Mouse (Mus musculus) frontal cortex, adult 2 months (tissue): ENCODE measurements around the gene Spon1. TPM values are rescaled to one million over a fixed set of nuclear protein-coding genes. Genes with fewer than 3 reads are reported as not detected.

Experiments used
- DNase-seq, 2 experiments: peaks; one replicate each; pipeline ENCODE4 v3.0.0; 2022; ENCODE audit warnings: low spot score in 1 of 2; ENCODE audit errors: extremely low spot score in 1 of 2
- polyA plus RNA-seq: library from polyadenylated mRNA; depleted of rRNA; stranded (reverse); fragments of >200 nt; gene quantifications from 2 replicates; pipeline ENCODE4 v1.2.3, GENCODE M21; 2012

Spon1 gene
- polyA plus RNA-seq, 1 experiment = 42.0 TPM

GRCm38 (mm10) chr7:113986406-113987134 lies 220.8 kb downstream of the Spon1 start:
- peak in 1 of 2 experiments; percentile 11 for DNase-seq

- no peak for DNase-seq
Observed at GRCm38 (mm10) chr7:113988156-113988555, 222.4 kb downstream of the Spon1 start.

GRCm38 (mm10) chr7:113997675-113998354 lies 232.0 kb downstream of the Spon1 start:
- no peak for DNase-seq

- no peak for DNase-seq
Observed at GRCm38 (mm10) chr7:114004171-114004570, 238.4 kb downstream of the Spon1 start.

- DNase-seq = no peak
Observed at GRCm38 (mm10) chr7:114005499-114005898, 239.7 kb downstream of the Spon1 start.

- no peak for DNase-seq
Observed at GRCm38 (mm10) chr7:114006456-114006855, 240.7 kb downstream of the Spon1 start.

- peak in 1 of 2 experiments; percentile 57 for DNase-seq
Observed at GRCm38 (mm10) chr7:114007565-114007964, 241.8 kb downstream of the Spon1 start.

- DNase-seq = no peak
Observed at GRCm38 (mm10) chr7:114011726-114012443, 246.1 kb downstream of the Spon1 start.

GRCm38 (mm10) chr7:114016001-114016949 lies 250.5 kb downstream of the Spon1 start:
- no peak for DNase-seq

- no peak for DNase-seq
Observed at GRCm38 (mm10) chr7:114018861-114019260, 253.1 kb downstream of the Spon1 start.

GRCm38 (mm10) chr7:114020057-114020703 lies 254.4 kb downstream of the Spon1 start:
- peak in 1 of 2 experiments; percentile 25 for DNase-seq

- DNase-seq = peak; percentile 60 to 90
Observed at GRCm38 (mm10) chr7:114020704-114021093, 254.9 kb downstream of the Spon1 start.

- no peak for DNase-seq
Observed at GRCm38 (mm10) chr7:114026923-114027322, 261.1 kb downstream of the Spon1 start.

GRCm38 (mm10) chr7:114027406-114027805 lies 261.6 kb downstream of the Spon1 start:
- DNase-seq = no peak

GRCm38 (mm10) chr7:114028828-114029227 lies 263.0 kb downstream of the Spon1 start:
- no peak for DNase-seq

GRCm38 (mm10) chr7:114029596-114029995 lies 263.8 kb downstream of the Spon1 start:
- peak in 1 of 2 experiments; percentile 54 for DNase-seq

GRCm38 (mm10) chr7:114037237-114037636 lies 271.4 kb downstream of the Spon1 start:
- DNase-seq = no peak

- no peak for DNase-seq
Observed at GRCm38 (mm10) chr7:114041349-114041748, 275.6 kb downstream of the Spon1 start.
